Comparison of ENCODE assay signal across 16 mouse cellular contexts in the genomic region with DNA sequence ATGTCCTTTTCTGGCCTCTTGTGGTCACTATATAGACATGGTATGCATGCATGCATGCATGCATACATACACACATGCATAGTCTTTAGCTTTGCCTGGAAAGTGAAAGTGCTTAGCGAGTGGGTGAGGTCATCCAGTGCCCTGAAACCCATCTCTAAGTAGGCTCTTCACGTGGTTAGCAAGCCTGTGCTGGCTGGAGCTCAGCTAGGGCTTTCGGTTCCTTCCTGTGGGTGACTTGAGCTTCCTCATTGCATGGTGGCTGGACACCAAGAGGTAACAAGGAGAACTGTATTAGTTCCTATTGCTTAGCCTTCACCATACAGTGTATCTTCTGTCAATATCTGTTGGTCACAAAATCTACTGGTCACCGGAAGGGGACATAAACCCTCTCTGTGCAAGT. TPM values are rescaled to one million over a fixed set of nuclear protein-coding genes. Genes with fewer than 3 reads are reported as not detected.
DNase-seq lines count a peak whose midpoint lies in the region; ATAC-seq and TF ChIP-seq lines count a peak whose summit lies in the region.
"Had no signal": no experiment of that assay in that cellular context is flagged by ENCODE, and none has a peak within 500 bp of the region (broad histone marks: within the 10 kb centered on the region; RNA-seq: fewer than 3 reads in every experiment).

No protein-coding gene starts in this region.

- intact Hi-C loops in left cerebral cortex, postnatal 4 days (cut with DNase I) = no loop called here

- 0 out of 2 replicates have a peak, but pooled peaks have one; percentile 34 for ATAC-seq in liver, embryonic 15.5 days (ENCODE audit: insufficient read depth)
- ATAC-seq: hindbrain, embryonic 16.5 days; Patski had no signal

- H3K27me3 ChIP-seq in kidney, adult 2 months (replicated peaks; ENCODE audit: control insufficient read depth, insufficient read depth, low read length) = no peaks in the 10 kb centered on the region
- H3K27me3 ChIP-seq in liver, embryonic 15.5 days = peaks cover 14% of the 10 kb centered on the region; the same call in 1 of the 2 replicates
- H3K27me3 ChIP-seq: limb, embryonic 12.5 days; Patski had no signal

- whole genome bisulfite sequencing in kidney, adult 2 months = 75% methylated on average over 4 of the region's 4 CpGs
- 22% methylated on average over 4 of the region's 4 CpGs for WGBS in liver, embryonic 15.5 days (ENCODE audit: insufficient replicate concordance)

- TF ChIP-seq CTCF in kidney, adult 2 months (conservative IDR thresholded peaks at IDR 0.05; ENCODE audit: insufficient read depth, insufficient read length, low read depth, low read length) = no peak

- TF ChIP-seq POLR2A in kidney, adult 2 months (IDR thresholded peaks at IDR 0.05; ENCODE audit: low read depth, low read length) = no peak

- H3K36me3 ChIP-seq in kidney, adult 2 months (ENCODE audit: control insufficient read depth, insufficient read depth, low read length) = no peaks in the 10 kb centered on the region
- no peaks in the 10 kb centered on the region for H3K36me3 ChIP-seq in liver, embryonic 15.5 days (replicated peaks)
- H3K36me3 ChIP-seq: forebrain, embryonic 10.5 days; limb, embryonic 12.5 days had no signal

- H3K27ac ChIP-seq in kidney, adult 2 months (ENCODE audit: insufficient read depth, low read depth, low read length) = no peak overlapping the region
- no peak overlapping the region for H3K27ac ChIP-seq in liver, embryonic 15.5 days (replicated peaks)
- H3K27ac ChIP-seq: forebrain, embryonic 10.5 days; kidney, postnatal 0 days; limb, embryonic 12.5 days had no signal

- H3K4me3 ChIP-seq in kidney, adult 2 months (ENCODE audit: insufficient read depth, low read depth, low read length) = no peak overlapping the region
- no peak overlapping the region for H3K4me3 ChIP-seq in liver, embryonic 15.5 days (replicated peaks)
- H3K4me3 ChIP-seq: forebrain, embryonic 10.5 days; limb, embryonic 12.5 days had no signal

- no peaks in the 10 kb centered on the region for H3K9me3 ChIP-seq in liver, embryonic 15.5 days (replicated peaks)
- H3K9me3 ChIP-seq: forebrain, embryonic 10.5 days; limb, embryonic 12.5 days had no signal

- no peak overlapping the region for H3K9ac ChIP-seq in liver, embryonic 15.5 days
- H3K9ac ChIP-seq: limb, embryonic 12.5 days had no signal

- peak; percentile 5 for DNase-seq in kidney, adult 2 months
- DNase-seq in kidney, adult 11 months = no peak
- DNase-seq in A20 (ENCODE audit: low read depth, low spot score) = peak; percentile 89
- DNase-seq in monocyte, adult 2 months (ENCODE audit: low read depth in 1 of 2, low spot score in 2 of 2) = peak; percentile 58 to 64
- DNase-seq in left cerebral cortex, postnatal 4 days = no peak
- no peak for DNase-seq in ovary, postnatal 14 days (ENCODE audit: low spot score)
- no peak for DNase-seq in gastrocnemius, adult 8-10 months (ENCODE audit: low spot score in 2 of 2)
- DNase-seq: cerebellum, adult 8-10 months; retina, postnatal 1 day had no signal

- H3K4me1 ChIP-seq in kidney, adult 2 months (ENCODE audit: control insufficient read depth, insufficient read depth, low read length) = no peaks in the 10 kb centered on the region
- H3K4me1 ChIP-seq in liver, embryonic 15.5 days (replicated peaks) = no peaks in the 10 kb centered on the region
- H3K4me1 ChIP-seq: forebrain, embryonic 10.5 days had no signal

- H3K4me2 ChIP-seq in liver, embryonic 15.5 days = no peak overlapping the region
- H3K4me2 ChIP-seq: limb, embryonic 12.5 days; midbrain, embryonic 11.5 days had no signal

RNA-seq across cellular contexts. Expression of a gene that starts 33.0 kb away (rescaled TPM):
- 0.10 and 1.1 TPM in 2 replicates for polyA plus RNA-seq in kidney, adult 2 months (2012; rRNA removed)
- 0.03 and 0.06 TPM in 2 replicates for polyA plus RNA-seq in liver, embryonic 15.5 days (2015; fragmentation: Nextera tagmentation; extraction: Ambion mirVana)
- total RNA-seq in left cerebral cortex, postnatal 4 days (2021) = 1 to 10 TPM; 2.2 to 3.9 TPM
- under 1 TPM in 1 of 4 experiments, not detected in 3; 0.02 TPM for total RNA-seq in gastrocnemius, adult 8-10 months (2022)

Comparison
In these comparisons a context has a peak if more than half of its experiments do, and no peak if none do; other contexts are left out.
1. DNase-seq: peak in kidney, adult 2 months (single experiment), A20 (single experiment) and monocyte, adult 2 months (2 of 2); none in kidney, adult 11 months (single experiment), left cerebral cortex, postnatal 4 days (single experiment), ovary, postnatal 14 days (single experiment) and gastrocnemius, adult 8-10 months (0 of 2).